Mouse (Mus musculus) gastrocnemius, postnatal 10 days (tissue): Measurements from ENCODE around the gene Slc51a. TPM values are rescaled to one million over a fixed set of nuclear protein-coding genes. Genes with fewer than 3 reads are reported as not detected.
"Not testable (repeated sequence)": the region's sequence is repeated elsewhere in the genome, so short reads cannot be mapped to it uniquely, and the experiment has no call there.

Source experiments
- DNase-seq: peaks from one replicate; pipeline ENCODE4 v3.0.0; 2021; ENCODE audit warnings: mixed read lengths
- total RNA-seq, 2 experiments: library from RNA; stranded (reverse); gene quantifications; 2 replicates each; pipeline ENCODE4 v1.2.3; 2021

The Slc51a gene
- total RNA-seq, 2 experiments from 2014 or later, result not detected

DNA sequence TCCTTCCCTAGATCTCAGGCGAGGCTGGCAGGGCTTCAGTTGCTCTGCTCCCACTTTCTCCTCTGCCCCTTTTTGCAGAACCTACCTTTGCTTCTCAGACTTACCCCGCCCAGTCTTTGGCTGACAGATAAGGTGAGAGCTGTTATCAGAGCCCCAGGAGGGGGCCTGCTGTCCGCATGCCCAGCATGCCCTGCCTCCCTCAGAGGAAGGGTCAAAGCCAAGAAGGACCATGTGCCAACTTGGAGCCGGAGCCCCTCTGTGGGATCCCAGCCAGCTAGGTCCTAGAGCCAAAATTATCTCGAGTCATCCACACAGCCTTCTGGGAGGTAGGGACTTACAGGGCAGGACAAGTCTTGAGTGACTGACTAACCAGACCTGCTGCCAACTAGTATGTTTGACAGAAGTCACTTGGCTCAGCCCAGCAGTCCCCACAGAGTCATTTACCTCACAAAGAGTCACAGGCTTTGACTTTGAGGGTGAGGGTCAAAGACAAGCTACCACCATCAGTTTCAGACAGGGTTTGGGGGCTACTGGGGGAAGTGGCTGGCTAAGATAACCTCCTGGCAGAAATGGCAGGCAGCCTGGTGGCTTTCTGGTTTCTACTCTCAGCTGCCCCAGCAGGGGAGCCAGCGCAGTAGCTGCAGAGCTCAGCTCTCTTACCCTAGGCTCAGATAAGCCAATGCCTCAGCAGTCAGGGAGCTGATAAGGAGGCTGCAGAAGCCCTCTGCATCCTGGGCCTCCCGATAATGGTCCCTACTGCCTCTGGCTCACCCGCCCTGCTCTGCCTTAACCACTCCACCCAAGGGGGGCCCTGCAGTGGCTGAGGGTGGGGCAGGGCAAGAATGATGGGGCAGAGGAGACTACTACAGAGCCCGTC, 21.6 kb upstream of the Slc51a start:
- no peak for DNase-seq

DNA sequence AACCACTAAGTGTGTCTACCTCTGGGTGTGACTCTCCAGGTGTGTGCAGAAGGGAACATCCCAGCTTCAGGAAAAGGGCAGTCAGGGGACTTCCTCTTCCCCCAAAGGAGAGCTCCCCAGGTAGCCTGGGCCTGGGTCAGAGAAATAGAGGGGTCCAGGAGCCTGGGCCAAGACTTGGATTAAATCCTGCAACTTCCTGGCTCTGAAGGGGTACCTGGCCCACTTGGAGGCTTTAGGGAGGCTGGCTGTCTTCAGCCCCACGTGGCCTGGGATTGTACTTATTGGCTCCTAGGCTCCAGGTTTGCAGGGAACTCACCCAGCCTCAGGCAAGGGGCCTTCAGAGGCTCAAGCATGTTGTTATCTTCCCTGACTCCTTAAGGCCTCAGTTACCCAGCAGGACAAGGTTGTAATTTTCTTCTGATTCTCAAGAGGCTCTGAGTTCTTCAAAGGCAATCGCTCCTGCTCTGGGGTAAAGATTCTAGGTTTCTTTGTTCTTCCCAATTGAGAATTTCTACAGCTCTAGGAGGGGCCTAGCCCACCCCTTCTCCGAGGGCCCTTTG, 20.9 kb upstream of the Slc51a start:
- no peak for DNase-seq

DNA sequence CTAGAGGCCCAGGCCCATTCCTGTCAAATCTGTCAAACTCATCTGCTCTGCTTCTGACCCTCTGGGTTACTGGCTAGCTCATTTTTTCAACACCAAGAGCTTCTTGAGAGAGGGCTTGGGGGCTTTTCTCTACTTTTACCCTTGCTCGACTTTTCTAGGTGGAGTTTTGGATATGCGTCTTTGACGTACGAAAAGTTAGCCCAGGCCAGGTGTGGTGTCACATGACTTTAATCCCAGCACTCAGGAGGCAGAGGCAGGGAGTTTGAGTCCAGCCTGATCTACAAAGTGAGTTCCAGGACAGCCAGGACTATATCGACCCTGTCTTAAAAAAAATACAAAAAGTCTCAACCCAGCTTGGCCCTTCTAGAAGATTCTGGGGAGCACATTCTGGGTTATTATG, 20.4 kb upstream of the Slc51a start:
- no peak for DNase-seq

GRCm38 (mm10) chr16:32507407-32507806, 19.7 kb upstream of the Slc51a start:
- DNase-seq, result peak; percentile 71

GRCm38 (mm10) chr16:32506868-32507267, 19.2 kb upstream of the Slc51a start:
- DNase-seq, result no peak

- no peak for DNase-seq
These were observed 18.6 kb upstream of the Slc51a start for GRCm38 (mm10) chr16:32506298-32506697.

DNA sequence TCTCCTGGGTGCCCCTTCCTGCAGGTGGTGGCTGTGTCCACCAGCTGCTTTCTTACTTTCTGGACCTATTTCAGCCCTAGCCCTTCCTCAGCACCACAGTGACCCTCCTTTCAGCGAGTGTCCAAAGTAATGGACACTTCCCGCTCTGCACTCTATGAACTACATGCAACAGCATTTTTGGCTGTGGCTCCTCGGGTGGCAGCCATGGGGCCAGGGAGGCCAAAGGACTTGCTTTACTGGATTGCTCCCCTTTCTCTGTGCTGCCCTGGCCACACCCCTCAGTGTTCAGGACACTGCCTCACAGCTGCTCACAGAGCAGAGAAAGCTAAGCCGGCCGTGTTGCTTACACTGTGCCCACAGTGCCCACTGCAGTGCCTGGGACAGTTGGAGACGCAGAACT, 16.0 kb upstream of the Slc51a start:
- no peak for DNase-seq

GRCm38 (mm10) chr16:32502621-32503335, 15.1 kb upstream of the Slc51a start:
- DNase-seq, result no peak

DNA sequence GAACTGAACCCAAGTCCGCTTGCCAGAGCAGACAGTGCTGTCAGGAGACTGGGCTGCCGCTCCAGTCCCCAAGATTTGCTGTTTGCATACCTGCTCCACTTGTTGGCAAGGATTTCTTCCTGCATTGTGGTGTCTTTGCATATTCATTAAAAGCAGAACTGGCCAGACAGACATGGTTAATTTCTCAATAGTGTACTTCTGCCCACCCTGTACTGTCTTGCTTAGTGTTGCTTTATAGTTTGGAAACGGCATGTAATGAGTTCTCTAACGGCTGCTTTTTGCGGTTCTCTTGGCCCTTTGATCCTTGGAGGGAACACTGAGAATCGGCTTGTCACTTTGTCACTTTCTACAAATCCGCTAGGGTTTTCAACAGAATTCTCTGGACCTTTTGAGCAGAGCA, 13.8 kb upstream of the Slc51a start:
- no peak for DNase-seq

- peak; percentile 89 for DNase-seq
These were observed 11.9 kb upstream of the Slc51a start for GRCm38 (mm10) chr16:32499430-32500037.

DNA sequence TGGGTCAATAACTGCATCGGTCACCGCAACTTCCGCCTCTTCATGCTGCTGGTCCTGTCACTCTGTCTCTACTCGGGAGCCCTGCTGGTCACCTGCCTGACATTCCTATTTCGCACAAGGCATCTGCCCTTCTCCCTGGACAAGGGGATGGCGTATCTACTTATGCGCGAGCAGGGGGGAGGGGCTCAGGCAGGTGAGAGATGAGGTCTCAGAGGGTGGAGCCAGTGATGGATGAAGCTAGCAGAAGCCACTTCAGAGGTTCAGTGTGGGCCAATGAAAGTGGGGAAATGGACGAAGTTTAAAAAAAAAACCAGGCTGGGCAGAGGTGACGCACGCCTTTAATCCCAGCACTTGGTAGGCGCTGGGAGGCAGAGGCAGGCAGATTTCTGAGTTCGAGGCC, 11.3 kb upstream of the Slc51a start:
- no peak for DNase-seq

DNA sequence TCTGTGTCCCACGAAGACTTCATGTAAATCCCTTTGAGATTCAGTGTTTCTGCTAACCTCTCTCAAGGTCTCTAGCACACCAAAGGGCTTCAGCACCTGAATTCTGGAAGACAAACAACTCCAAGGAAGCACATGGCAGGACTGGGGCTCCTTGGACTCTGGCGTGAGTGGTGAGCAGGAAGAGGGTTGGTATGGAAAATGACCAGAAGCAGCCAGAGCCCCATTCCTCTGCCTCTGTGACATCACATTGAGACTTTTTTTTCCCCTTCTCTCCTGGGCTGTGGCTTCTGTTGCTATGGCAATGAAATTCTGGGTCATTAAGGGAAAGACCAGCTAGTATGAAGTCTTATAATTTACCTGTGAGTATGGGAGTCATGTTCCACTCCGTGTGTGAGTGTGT, 8.3 kb upstream of the Slc51a start, which contains the start of gene Zdhhc19:
TSS of gene Zdhhc19 (plus strand) at position 301 of the 400 bp plus-strand sequence.
- no peak for DNase-seq

DNA sequence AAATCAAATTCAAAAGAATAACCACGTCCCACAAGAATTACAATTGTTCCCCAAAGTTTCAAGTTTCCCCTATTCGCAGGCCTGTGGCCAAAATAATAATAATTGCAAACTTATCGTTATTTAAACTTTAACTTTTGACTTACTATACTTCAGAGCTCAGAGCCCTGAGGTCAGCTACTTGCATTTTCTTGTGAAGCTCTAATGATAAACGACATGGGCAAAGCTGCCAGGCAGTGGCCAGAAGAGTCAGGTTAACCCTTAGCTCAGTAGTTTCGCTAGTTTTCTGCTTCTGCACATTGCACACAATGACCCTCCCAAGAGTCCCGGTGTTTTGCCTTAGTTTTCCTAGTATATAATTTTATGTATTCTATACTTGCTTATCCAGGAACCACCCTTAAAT, 6.7 kb upstream of the Slc51a start:
- DNase-seq, result not testable (repeated sequence)

DNA sequence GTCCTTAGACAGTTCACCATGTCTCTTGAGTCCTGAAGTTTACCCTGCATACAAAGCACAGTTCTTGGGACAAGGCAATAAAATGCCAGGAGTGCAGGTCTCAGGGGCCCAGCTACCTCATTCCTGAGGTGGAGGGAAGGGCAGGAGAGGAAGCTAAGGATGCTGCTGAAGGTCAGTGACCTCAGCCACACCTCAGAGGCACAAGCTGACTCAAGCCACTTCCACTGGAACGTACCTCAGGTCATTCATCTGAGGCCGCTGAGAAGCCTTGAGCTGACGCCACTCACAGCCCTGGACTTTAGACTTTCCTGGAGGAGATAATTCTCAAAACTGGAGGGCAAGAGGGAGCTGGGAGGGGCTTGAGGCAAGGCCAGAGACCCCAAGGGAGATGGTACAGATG, 1.3 kb upstream of the Slc51a start:
- no peak for DNase-seq

- no peak for DNase-seq
These were observed 1.6 kb downstream of the Slc51a start for GRCm38 (mm10) chr16:32486046-32486445.

DNA sequence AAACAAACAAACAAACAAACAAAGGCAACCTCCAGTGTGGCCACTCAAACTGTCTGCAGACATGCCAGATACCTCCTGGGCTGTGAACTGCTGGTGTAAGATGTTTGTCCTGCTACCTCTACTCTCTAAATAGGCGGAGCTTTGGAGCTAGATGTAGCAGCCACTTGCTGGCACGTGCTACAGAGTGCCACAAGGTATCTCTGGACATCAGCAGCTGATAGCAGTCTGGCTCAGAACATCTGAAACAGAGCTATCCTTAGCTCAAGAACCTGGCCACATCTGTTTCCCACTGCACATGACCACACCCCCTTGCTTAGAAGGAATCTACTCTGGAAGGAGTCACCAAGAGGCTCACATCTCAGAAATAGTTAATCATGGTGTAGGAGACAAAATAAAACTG, 2.5 kb downstream of the Slc51a start:
- no peak for DNase-seq

DNA sequence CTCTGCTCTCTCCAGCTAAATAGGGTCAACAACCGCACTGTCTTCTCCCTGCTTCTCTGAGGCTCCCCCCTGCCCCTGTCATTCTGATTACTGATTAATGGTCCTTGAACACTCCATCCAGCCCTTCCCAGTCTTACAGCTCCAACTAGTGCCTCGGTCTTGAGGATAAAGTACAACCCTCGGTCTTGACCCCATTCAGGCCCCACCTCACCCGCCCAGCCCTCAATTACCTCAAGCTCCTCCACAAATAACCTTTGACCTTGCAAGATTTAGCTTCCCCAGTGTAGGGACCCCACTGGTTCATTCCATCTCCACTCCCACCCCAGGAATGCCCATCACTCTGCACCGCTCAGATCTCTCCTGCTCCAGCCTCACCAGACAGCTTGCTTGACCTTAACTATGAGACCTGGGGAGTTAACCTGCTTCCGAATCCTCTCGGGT, 3.2 kb downstream of the Slc51a start:
- no peak for DNase-seq

- DNase-seq, result no peak
These were observed 8.3 kb downstream of the Slc51a start for GRCm38 (mm10) chr16:32479415-32479814.

GRCm38 (mm10) chr16:32477315-32477714, 10.4 kb downstream of the Slc51a start:
- DNase-seq, result no peak

- DNase-seq, result no peak
These were observed 15.2 kb downstream of the Slc51a start for GRCm38 (mm10) chr16:32472276-32473015.

GRCm38 (mm10) chr16:32469404-32470105, 18.1 kb downstream of the Slc51a start:
- DNase-seq, result no peak
